Mouse (Mus musculus): ENCODE results near the gene Uqcc2. TPM values are rescaled to one million over a fixed set of nuclear protein-coding genes. Genes with fewer than 3 reads are reported as not detected.
A peak's percentile ranks its signal among the peaks of the same experiment; 100 is the strongest.

The Uqcc2 gene
- polyA plus RNA-seq, 1 experiment from 2014 or later = 287 TPM

DNA sequence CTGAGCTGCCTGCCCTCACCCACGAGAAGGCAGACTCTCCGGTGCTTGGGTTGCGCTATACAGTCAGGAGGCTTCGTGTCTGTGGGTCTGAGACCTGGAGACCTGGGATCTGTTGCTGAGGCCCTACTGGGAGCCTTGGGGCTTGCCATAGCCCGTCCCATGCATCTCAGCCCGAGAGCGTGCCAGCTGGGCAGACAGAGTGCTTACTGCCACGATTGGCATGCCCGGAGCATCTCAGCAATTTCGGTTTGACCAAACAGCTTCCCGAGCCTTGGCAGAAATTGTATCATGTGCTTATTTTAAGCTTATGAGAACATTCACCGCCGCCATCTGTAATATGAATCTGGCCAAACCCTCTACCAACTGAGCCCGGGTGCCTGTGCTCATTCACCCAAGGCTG is 20.5 kb upstream of the Uqcc2 start:
- Histone ChIP-seq H3K4me3 (no peak overlapping the region), H3K9ac (peak overlapping the region; percentile 11; the same call in 1 of the 2 replicates), H3K27me3 (replicated peaks) (peaks cover 13% of the 10 kb centered on the region; the same call in 1 of the 2 replicates), H3K4me2 (no peak overlapping the region), H3K36me3 (no peaks in the 10 kb centered on the region), H3K9me3 (no peaks in the 10 kb centered on the region), H3K27ac (replicated peaks) (peak overlapping the region; percentile 70), H3K4me1 (peaks cover 55% of the 10 kb centered on the region)
- WGBS = 82% methylated on average over 14 of the region's 14 CpGs
- ATAC-seq (ENCODE audit: extremely low read depth, insufficient number of reproducible peaks, low FRiP score, low TSS enrichment) = no peak

DNA sequence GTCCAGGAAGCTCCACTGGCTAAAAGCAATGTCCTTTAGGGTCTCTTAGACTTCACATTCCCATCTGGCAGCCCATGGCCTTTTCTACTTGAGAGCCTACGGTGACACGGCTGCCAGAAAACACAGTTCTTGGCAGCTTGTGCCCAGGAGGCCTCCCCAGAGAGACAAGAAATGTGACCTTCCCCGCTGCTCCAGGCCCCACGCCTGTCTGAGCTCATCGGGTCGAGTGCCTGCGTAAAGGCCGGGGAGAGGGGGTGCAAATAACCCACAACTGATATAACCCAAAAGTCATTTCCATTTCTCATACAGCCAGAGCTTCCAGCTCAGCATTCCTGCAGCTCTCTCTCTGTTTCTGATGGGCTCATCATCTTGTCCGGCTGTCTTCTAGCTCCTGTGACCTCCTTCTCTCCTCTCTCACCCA is 20.1 kb upstream of the Uqcc2 start:
- WGBS = 35% methylated on average over 9 of the region's 9 CpGs
- Histone ChIP-seq H3K9me3 (no peaks in the 10 kb centered on the region), H3K4me1 (peaks cover 55% of the 10 kb centered on the region), H3K27ac (replicated peaks) (peak overlapping the region; percentile 70), H3K9ac (peak overlapping the region; percentile 19), H3K4me3 (no peak overlapping the region), H3K27me3 (replicated peaks) (peaks cover 17% of the 10 kb centered on the region), H3K36me3 (no peaks in the 10 kb centered on the region), H3K4me2 (no peak overlapping the region)
- no peak for ATAC-seq (ENCODE audit: extremely low read depth, insufficient number of reproducible peaks, low FRiP score, low TSS enrichment)

DNA sequence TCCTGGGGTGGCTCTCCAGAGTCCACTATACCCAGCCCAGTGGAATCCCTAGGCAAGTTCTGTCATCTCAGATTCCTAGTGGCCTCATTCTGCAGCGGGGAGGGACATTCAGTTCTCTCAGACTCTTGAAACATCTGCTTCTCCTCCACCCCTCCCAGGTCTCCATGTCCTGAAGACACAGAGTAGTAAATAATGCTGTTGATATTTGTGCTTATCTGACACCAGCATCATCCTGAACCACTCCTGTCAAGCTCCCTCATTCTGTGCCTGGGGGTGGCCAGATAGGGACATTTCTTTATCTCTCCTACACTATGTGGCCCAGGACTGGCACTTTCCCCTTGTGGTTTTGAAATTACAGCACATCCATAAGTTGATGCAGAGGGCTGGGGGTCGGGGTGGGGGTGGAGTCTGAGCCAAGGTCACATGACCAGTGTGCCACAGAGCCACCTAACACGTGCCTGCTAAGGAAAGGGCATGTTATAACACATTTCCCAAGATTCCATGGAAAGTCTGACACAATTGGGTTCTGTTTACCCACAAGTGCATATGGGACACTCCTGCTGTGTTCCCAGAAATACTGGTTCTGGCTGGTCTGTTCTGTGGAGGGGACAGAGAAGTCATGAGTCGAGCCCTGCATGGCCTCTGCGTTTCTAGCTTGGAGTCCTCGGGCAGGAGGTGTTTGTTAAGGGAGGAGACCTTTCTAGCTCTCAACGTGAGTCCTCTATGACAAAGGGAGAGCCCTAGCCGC is 19.4 kb upstream of the Uqcc2 start:
- H3K27ac ChIP-seq (replicated peaks) = peak overlapping the region; percentile 70
- peaks cover 50% of the 10 kb centered on the region for H3K4me1 ChIP-seq
- no peak overlapping the region for H3K4me2 ChIP-seq
- no peak overlapping the region for H3K4me3 ChIP-seq
- ATAC-seq (ENCODE audit: extremely low read depth, insufficient number of reproducible peaks, low FRiP score, low TSS enrichment) = no peak
- WGBS = 43% methylated on average over 8 of the region's 8 CpGs
- peaks cover 24% of the 10 kb centered on the region for H3K27me3 ChIP-seq (replicated peaks)
- H3K9me3 ChIP-seq = no peaks in the 10 kb centered on the region
- peak overlapping the region; percentile 19; the same call in 1 of the 2 replicates for H3K9ac ChIP-seq
- no peaks in the 10 kb centered on the region for H3K36me3 ChIP-seq

DNA sequence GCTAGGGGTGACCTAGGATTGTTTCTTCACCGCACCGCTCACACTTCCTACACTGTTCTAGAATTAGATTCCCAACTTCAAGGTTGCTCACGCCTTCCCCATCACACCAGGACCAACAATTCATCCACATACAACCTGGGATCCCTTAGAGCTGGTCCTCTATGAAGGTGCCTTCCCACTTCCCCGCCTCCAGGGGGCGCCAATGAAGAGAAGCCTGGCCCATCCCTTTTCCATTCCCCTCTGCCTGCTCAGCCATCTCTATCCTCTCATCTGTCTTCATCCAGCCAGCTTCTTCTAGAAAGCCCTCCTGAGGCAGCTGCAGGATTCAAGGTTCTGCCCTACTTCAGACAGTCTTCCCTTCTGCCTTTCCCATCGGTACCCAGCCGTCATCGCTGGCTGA is 17.7 kb upstream of the Uqcc2 start:
- peaks cover 34% of the 10 kb centered on the region for H3K27me3 ChIP-seq (replicated peaks)
- no peak for ATAC-seq (ENCODE audit: extremely low read depth, insufficient number of reproducible peaks, low FRiP score, low TSS enrichment)
- H3K4me2 ChIP-seq = no peak overlapping the region
- no peak overlapping the region for H3K9ac ChIP-seq
- WGBS = 65% methylated on average over 8 of the region's 8 CpGs
- no peak overlapping the region for H3K27ac ChIP-seq (replicated peaks)
- H3K36me3 ChIP-seq = no peaks in the 10 kb centered on the region
- no peaks in the 10 kb centered on the region for H3K9me3 ChIP-seq
- peaks cover 46% of the 10 kb centered on the region for H3K4me1 ChIP-seq
- no peak overlapping the region for H3K4me3 ChIP-seq

DNA sequence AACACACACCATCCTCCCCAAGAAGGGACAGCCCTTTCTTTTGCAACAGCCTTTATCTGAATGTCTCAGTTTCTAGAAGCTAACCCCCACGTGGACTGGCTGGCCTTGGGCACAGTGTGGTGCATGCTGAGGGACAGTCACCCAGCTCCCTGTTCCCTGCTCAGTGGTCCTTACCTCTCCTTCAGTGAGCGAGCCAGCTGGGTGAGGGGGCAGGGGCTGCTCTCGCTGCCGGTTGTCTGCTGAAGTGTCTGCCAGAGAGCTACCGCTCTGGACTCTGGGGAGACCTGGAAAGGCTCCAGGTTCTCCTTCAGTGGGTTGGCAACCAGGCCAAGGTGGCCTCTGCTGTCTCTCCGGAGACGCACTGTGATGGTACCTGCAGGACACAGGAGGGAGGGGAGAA is 17.2 kb upstream of the Uqcc2 start:
- H3K4me2 ChIP-seq = no peak overlapping the region
- H3K27ac ChIP-seq (replicated peaks) = no peak overlapping the region
- H3K9me3 ChIP-seq = no peaks in the 10 kb centered on the region
- no peak overlapping the region for H3K9ac ChIP-seq
- no peaks in the 10 kb centered on the region for H3K36me3 ChIP-seq
- no peak overlapping the region for H3K4me3 ChIP-seq
- 46% methylated on average over 7 of the region's 7 CpGs for WGBS
- peaks cover 39% of the 10 kb centered on the region for H3K27me3 ChIP-seq (replicated peaks)
- peaks cover 46% of the 10 kb centered on the region for H3K4me1 ChIP-seq
- no peak for ATAC-seq (ENCODE audit: extremely low read depth, insufficient number of reproducible peaks, low FRiP score, low TSS enrichment)

DNA sequence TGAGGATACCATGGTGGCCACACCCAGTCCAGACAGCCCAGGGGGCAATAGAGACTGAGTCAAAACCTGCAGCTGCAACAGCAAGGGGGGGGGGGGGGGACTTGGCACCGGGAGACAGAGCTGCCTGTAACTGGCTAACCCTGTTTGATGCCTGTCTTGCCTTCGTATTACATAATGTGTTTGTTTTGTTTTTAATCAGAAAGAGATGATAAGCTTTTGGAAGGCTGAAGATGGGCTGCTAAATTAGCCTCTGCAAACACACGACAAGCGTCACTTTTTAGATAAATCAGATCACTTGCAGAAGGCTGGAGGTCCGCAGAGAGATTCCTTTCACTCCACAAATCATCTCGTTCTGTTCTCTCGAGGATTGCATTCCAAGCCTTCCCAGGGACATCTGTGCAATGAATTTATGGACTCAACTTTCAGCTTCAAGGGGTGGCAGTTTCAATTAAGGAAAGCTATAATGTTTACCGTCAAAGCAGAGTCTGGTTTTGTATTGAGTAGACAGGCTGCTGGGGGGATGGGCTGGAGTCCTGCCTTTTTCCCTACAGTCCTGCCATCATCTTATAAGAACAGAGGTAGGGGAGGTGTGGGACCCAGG is 12.7 kb upstream of the Uqcc2 start:
- Histone ChIP-seq H3K36me3 (no peaks in the 10 kb centered on the region), H3K4me3 (no peak overlapping the region), H3K4me2 (0 out of 2 replicates have a peak overlapping the region, but pooled peaks have one; percentile 22), H3K27ac (replicated peaks) (no peak overlapping the region), H3K9ac (no peak overlapping the region), H3K4me1 (peaks cover 21% of the 10 kb centered on the region), H3K27me3 (replicated peaks) (peaks cover 59% of the 10 kb centered on the region), H3K9me3 (no peaks in the 10 kb centered on the region)
- 12% methylated on average over 7 of the region's 8 CpGs for WGBS
- ATAC-seq (ENCODE audit: extremely low read depth, insufficient number of reproducible peaks, low FRiP score, low TSS enrichment) = no peak

DNA sequence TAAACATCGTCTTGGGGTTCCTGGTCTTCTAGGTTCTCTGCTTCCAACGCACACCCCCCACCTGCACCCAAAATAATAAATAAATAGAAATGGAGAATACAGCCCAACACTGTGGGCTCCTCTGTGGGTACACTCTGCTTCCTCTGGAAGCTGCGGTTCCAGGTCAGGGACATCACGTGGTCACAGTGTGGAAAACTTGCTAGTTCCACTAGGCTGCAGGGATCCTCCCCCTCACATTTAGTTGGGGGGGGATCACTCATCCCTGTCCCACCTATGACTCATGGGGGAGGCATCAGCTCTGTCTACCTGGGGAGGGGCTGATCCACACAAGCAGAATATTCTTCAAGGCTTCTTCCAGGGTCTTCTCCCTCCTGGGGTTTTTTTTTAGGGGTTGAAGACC is 10.4 kb upstream of the Uqcc2 start:
- H3K4me2 ChIP-seq = no peak overlapping the region
- H3K36me3 ChIP-seq = no peaks in the 10 kb centered on the region
- no peak overlapping the region for H3K4me3 ChIP-seq
- 73% methylated on average over 4 of the region's 4 CpGs for WGBS
- no peak overlapping the region for H3K9ac ChIP-seq
- peaks cover 55% of the 10 kb centered on the region for H3K27me3 ChIP-seq (replicated peaks)
- H3K9me3 ChIP-seq = no peaks in the 10 kb centered on the region
- no peak for ATAC-seq (ENCODE audit: extremely low read depth, insufficient number of reproducible peaks, low FRiP score, low TSS enrichment)
- H3K4me1 ChIP-seq = peaks cover 16% of the 10 kb centered on the region
- no peak overlapping the region for H3K27ac ChIP-seq (replicated peaks)

DNA sequence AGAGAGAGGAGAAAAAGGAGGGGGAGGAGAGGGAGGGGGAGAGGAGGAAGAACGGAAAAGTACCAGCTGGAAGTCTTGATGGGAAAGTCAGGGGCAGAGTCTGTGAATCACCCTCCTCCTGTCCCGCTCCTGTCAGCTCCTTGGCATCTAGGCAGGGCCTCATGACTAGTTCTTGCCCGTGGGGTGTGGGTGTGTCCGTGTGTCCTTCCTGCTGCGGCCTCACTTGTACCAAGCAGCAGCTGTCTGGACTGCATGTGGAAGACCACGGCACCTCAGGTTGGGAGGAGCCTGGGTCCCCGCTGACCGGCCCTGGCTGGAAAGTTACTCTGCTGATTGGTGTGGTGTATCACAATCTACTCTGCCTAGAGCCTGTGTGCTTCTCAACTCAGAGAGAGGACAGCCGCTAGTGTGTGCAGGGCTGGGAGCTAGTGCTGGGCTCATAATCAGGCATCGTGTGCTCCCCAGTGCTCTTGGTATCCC is 8.3 kb upstream of the Uqcc2 start:
- 35% methylated on average over 10 of the region's 10 CpGs for WGBS
- H3K4me3 ChIP-seq = no peak overlapping the region
- peaks cover 16% of the 10 kb centered on the region for H3K4me1 ChIP-seq
- H3K36me3 ChIP-seq = no peaks in the 10 kb centered on the region
- no peak for ATAC-seq (ENCODE audit: extremely low read depth, insufficient number of reproducible peaks, low FRiP score, low TSS enrichment)
- H3K9ac ChIP-seq = no peak overlapping the region
- no peak overlapping the region for H3K27ac ChIP-seq (replicated peaks)
- peaks cover 40% of the 10 kb centered on the region for H3K27me3 ChIP-seq (replicated peaks)
- 0 out of 2 replicates have a peak overlapping the region, but pooled peaks have one; percentile 4 for H3K4me2 ChIP-seq
- no peaks in the 10 kb centered on the region for H3K9me3 ChIP-seq

DNA sequence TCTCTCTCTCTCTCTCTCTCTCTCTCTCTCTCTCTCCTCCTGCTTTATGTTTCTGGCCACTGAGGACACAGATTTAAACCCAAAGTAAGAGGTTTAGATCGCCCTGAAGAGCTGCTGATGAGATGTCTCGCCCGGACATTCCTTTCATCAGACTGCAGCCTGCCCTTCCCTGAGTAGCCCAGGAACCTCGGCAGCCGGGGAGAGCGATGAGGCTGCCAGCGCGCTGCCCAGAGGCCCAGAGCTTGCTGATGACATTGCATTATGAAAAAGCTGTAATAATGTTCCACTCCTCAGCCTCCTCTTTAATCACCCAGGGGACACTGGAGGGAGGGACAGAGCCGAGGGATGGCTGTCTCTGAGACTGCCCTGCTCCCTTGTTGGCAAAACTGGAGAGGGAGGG is 6.5 kb upstream of the Uqcc2 start:
- Histone ChIP-seq H3K27ac (replicated peaks) (no peak overlapping the region), H3K4me3 (no peak overlapping the region), H3K27me3 (replicated peaks) (peaks cover 26% of the 10 kb centered on the region), H3K4me1 (peaks cover 5% of the 10 kb centered on the region; the same call in 1 of the 2 replicates), H3K36me3 (no peaks in the 10 kb centered on the region), H3K4me2 (no peak overlapping the region), H3K9ac (no peak overlapping the region), H3K9me3 (no peaks in the 10 kb centered on the region)
- WGBS = 44% methylated on average over 9 of the region's 9 CpGs
- ATAC-seq (ENCODE audit: extremely low read depth, insufficient number of reproducible peaks, low FRiP score, low TSS enrichment) = no peak

DNA sequence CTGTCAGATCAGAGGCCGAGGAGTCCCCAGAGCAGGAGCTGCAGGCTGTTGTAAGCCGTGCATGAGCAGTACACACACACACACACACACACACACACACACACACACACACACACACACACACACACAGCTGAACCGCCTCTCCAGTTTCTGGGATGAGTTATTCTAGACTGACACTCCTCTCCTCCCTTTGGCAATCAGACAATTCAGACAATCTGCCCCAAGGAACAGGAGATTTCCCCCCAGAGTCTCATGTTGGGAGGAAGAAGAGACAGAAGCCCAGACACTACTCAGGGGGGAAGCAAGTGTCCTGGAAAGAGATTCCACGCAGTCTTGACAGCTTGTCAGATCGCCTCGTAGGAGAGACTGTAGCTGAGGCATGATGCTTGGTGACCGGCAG is 5.6 kb upstream of the Uqcc2 start:
- peaks cover 6% of the 10 kb centered on the region; the same call in 1 of the 2 replicates for H3K4me1 ChIP-seq
- H3K27me3 ChIP-seq (replicated peaks) = peaks cover 19% of the 10 kb centered on the region
- ATAC-seq (ENCODE audit: extremely low read depth, insufficient number of reproducible peaks, low FRiP score, low TSS enrichment) = no peak
- no peak overlapping the region for H3K27ac ChIP-seq (replicated peaks)
- H3K36me3 ChIP-seq = no peaks in the 10 kb centered on the region
- H3K9me3 ChIP-seq = no peaks in the 10 kb centered on the region
- H3K4me3 ChIP-seq = no peak overlapping the region
- WGBS = 66% methylated on average over 5 of the region's 7 CpGs
- no peak overlapping the region for H3K4me2 ChIP-seq
- H3K9ac ChIP-seq = no peak overlapping the region

DNA sequence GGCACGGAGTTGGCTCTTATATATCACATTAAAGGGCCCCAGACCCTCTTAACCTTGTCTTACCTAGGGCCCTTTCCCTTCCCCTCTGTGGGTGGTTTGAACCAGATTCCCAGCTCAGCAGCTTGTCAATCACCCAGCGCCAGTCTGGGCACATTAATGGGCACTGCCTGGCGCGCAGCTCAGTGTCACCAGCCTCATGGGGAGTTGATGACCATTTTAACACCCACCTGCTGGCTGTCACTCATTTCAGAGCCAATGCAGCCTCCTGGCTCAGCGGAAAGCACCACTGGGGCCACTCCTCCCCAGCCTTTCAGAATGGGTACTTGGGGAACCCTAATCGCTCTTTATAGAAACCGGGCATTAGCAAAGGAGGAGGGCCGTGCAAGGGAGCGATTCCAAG is 4.7 kb upstream of the Uqcc2 start:
- Histone ChIP-seq H3K36me3 (no peaks in the 10 kb centered on the region), H3K27ac (replicated peaks) (no peak overlapping the region), H3K9ac (no peak overlapping the region), H3K27me3 (replicated peaks) (peaks cover 15% of the 10 kb centered on the region), H3K4me3 (no peak overlapping the region), H3K4me1 (peaks cover 9% of the 10 kb centered on the region), H3K9me3 (no peaks in the 10 kb centered on the region), H3K4me2 (no peak overlapping the region)
- ATAC-seq (ENCODE audit: extremely low read depth, insufficient number of reproducible peaks, low FRiP score, low TSS enrichment) = no peak
- 76% methylated on average over 9 of the region's 9 CpGs for WGBS
